Mouse (Mus musculus): Measurements from ENCODE around the gene Olfr1189. TPM values are rescaled to one million over a fixed set of nuclear protein-coding genes. Genes with fewer than 3 reads are reported as not detected.
"Not testable (repeated sequence)": the region's sequence is repeated elsewhere in the genome, so short reads cannot be mapped to it uniquely, and the experiment has no call there.

Olfr1189 gene
- not detected in 2 replicates for total RNA-seq (2014; rRNA removed; ENCODE audit: low replicate concordance)
- polyA plus RNA-seq (2015; fragmentation: Nextera tagmentation; extraction: Ambion mirVana): not detected in 2 replicates

DNA sequence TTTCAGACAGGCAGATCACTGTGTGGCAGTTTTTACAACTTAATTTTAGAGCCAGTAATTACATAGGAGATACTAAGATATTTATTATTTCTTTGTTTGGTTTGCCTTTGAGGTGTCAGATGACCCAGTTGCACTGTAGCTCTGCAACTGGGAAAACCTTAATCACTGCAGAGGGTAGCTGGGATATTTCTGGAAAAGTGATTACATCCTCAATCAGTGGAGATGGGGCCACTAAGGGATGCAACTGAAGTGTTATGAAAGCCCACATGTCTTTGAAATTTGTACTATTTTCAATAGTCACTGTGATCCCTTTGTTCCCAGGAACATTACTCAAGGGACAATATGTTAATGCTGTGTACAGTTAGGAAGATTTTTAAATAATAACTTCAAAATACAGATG is at the start of gene Olfr1189:
Gene Olfr1189, plus strand, starts transcription at position 301 of the 400 bp plus-strand sequence.
- DNase-seq (ENCODE audit: low spot score) (no peak), ATAC-seq (ENCODE audit: insufficient read depth, low read depth) (no peak)
- Histone ChIP-seq H3K9me3 (replicated peaks; ENCODE audit: control insufficient read depth, low read length) (no peaks in the 10 kb centered on the region), H3K4me2 (ENCODE audit: low read depth, low read length) (no peak within 1 kb of the TSS), H3K27ac (ENCODE audit: low read depth) (no peak within 1 kb of the TSS), H3K4me3 (ENCODE audit: low read depth, low read length) (no peak within 1 kb of the TSS), H3K36me3 (replicated peaks; ENCODE audit: control insufficient read depth, insufficient read depth, low read length) (no peaks in the 10 kb centered on the region), H3K9ac (replicated peaks; ENCODE audit: low read depth, low read length) (no peak within 1 kb of the TSS), H3K27me3 (ENCODE audit: control insufficient read depth, insufficient read depth, low read length) (no peaks in the 10 kb centered on the region), H3K4me1 (ENCODE audit: control insufficient read depth, insufficient read depth) (no peaks in the 10 kb centered on the region)
- no peak for TF ChIP-seq CTCF (IDR thresholded peaks at IDR 0.05; ENCODE audit: low read depth)

DNA sequence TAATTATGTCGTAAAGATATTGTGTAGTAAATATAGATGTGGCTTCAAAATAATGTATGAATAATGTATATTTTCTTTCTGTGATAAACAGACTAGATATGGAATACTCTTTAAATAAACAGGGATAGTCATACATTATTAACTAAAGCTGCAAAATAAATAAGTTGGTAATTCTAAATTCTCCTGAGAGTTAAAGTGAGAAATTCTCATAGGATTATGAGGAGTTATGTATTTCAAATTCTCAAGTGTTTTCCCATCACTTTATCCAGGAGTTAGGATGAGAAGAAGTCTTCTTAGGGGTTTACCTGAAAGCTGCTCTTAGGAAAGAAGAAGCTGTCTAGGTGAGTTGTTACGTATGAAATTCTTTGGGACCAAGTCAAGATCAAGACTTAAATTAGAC is 29.6 kb upstream of the Olfr1189 start, which contains the start of gene Olfr1188:
Gene Olfr1188, plus strand, starts transcription at position 301 of the 400 bp plus-strand sequence.
- Histone ChIP-seq H3K36me3 (replicated peaks; ENCODE audit: control insufficient read depth, insufficient read depth, low read length) (no peaks in the 10 kb centered on the region), H3K9me3 (replicated peaks; ENCODE audit: control insufficient read depth, low read length) (no peaks in the 10 kb centered on the region), H3K27me3 (ENCODE audit: control insufficient read depth, insufficient read depth, low read length) (no peaks in the 10 kb centered on the region), H3K27ac (ENCODE audit: low read depth) (no peak within 1 kb of the TSS), H3K4me3 (ENCODE audit: low read depth, low read length) (no peak within 1 kb of the TSS), H3K9ac (replicated peaks; ENCODE audit: low read depth, low read length) (no peak within 1 kb of the TSS), H3K4me1 (ENCODE audit: control insufficient read depth, insufficient read depth) (no peaks in the 10 kb centered on the region), H3K4me2 (ENCODE audit: low read depth, low read length) (no peak within 1 kb of the TSS)
- no peak for TF ChIP-seq EP300 (IDR thresholded peaks at IDR 0.05; ENCODE audit: low read depth)
- no peak for TF ChIP-seq CTCF (IDR thresholded peaks at IDR 0.05; ENCODE audit: low read depth)
- DNase-seq (ENCODE audit: low spot score) (no peak), ATAC-seq (ENCODE audit: insufficient read depth, low read depth) (no peak)
- WGBS: 61% methylated on average over 2 of the region's 2 CpGs

DNA sequence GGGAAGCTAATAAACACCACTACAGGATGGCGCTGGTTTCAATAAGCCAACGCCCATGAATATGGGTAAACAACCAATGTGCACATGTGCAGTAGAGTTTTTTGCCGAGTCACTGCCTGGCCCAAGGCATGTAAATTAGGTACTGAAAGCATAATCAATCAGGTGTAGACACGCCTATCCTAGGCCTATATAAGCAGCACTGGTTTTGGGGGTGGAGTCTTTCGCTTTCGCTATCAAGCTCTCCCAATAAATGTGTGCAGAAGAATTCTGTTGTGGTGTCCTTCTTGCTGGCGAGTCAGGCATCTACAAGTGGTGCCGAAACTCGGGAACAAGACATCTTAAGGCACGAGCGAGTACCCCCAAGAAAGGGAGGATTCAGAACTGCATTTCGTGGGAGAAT is 13.6 kb upstream of the Olfr1189 start:
- not testable (repeated sequence) for H3K4me1 ChIP-seq (ENCODE audit: control insufficient read depth, insufficient read depth); H3K27ac ChIP-seq (ENCODE audit: low read depth); H3K36me3 ChIP-seq (replicated peaks; ENCODE audit: control insufficient read depth, insufficient read depth, low read length); H3K9ac ChIP-seq (replicated peaks; ENCODE audit: low read depth, low read length); H3K9me3 ChIP-seq (replicated peaks; ENCODE audit: control insufficient read depth, low read length); H3K27me3 ChIP-seq (ENCODE audit: control insufficient read depth, insufficient read depth, low read length); H3K4me2 ChIP-seq (ENCODE audit: low read depth, low read length); ATAC-seq (ENCODE audit: insufficient read depth, low read depth); H3K4me3 ChIP-seq (ENCODE audit: low read depth, low read length); DNase-seq (ENCODE audit: low spot score)
- WGBS: 78% methylated on average over 12 of the region's 12 CpGs

DNA sequence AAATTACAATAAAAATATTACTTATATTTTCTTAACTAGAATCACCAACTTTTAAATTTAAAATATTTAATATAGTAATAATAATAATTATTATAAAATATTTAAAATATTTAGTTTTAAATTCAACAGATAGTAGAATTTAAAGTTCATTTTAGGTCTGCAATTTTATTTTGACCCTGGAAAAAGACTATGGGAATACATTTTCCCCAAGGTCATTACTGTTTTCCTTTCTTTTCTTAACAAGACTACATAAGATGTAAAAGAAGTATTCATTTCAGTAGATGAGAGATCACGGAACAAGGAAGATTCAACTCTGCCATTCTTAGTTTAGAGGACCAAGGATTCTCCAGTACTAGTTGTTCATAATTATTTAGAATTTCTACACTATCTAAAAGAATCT is 54.0 kb downstream of the Olfr1189 start, which contains the start of gene Olfr1191-ps1:
Gene Olfr1191-ps1, plus strand, starts transcription at position 301 of the 400 bp plus-strand sequence.
- WGBS: 56% methylated on average over 1 of the region's 1 CpGs
- not testable (repeated sequence) for H3K9ac ChIP-seq (replicated peaks; ENCODE audit: low read depth, low read length); ATAC-seq (ENCODE audit: insufficient read depth, low read depth); H3K36me3 ChIP-seq (replicated peaks; ENCODE audit: control insufficient read depth, insufficient read depth, low read length); H3K4me2 ChIP-seq (ENCODE audit: low read depth, low read length); H3K9me3 ChIP-seq (replicated peaks; ENCODE audit: control insufficient read depth, low read length); DNase-seq (ENCODE audit: low spot score); H3K4me3 ChIP-seq (ENCODE audit: low read depth, low read length); H3K27me3 ChIP-seq (ENCODE audit: control insufficient read depth, insufficient read depth, low read length); H3K4me1 ChIP-seq (ENCODE audit: control insufficient read depth, insufficient read depth); H3K27ac ChIP-seq (ENCODE audit: low read depth)

Other genes with a start within 250 kb of the Olfr1189 start
- gene Olfr1176, start 249.7 kb upstream of the Olfr1189 start, total RNA-seq (2014; rRNA removed; ENCODE audit: low replicate concordance): not detected in 2 replicates
- not detected in 2 replicates for gene Olfr1176, start 249.7 kb upstream of the Olfr1189 start, polyA plus RNA-seq (2015; fragmentation: Nextera tagmentation; extraction: Ambion mirVana)
- gene Olfr1177-ps, start 240.0 kb upstream of the Olfr1189 start, total RNA-seq (2014; rRNA removed; ENCODE audit: low replicate concordance): not detected in 2 replicates
- gene Olfr1177-ps, start 240.0 kb upstream of the Olfr1189 start, polyA plus RNA-seq (2015; fragmentation: Nextera tagmentation; extraction: Ambion mirVana): not detected in 2 replicates
- gene Olfr1178, start 199.4 kb upstream of the Olfr1189 start, total RNA-seq (2014; rRNA removed; ENCODE audit: low replicate concordance): not detected in 2 replicates
- not detected in 2 replicates for gene Olfr1178, start 199.4 kb upstream of the Olfr1189 start, polyA plus RNA-seq (2015; fragmentation: Nextera tagmentation; extraction: Ambion mirVana)
- not detected in 2 replicates for gene Olfr1179, start 180.0 kb upstream of the Olfr1189 start, total RNA-seq (2014; rRNA removed; ENCODE audit: low replicate concordance)
- gene Olfr1179, start 180.0 kb upstream of the Olfr1189 start, polyA plus RNA-seq (2015; fragmentation: Nextera tagmentation; extraction: Ambion mirVana): not detected in 2 replicates
- gene Olfr1180, start 167.3 kb upstream of the Olfr1189 start, total RNA-seq (2014; rRNA removed; ENCODE audit: low replicate concordance): not detected in 2 replicates
- not detected in 2 replicates for gene Olfr1180, start 167.3 kb upstream of the Olfr1189 start, polyA plus RNA-seq (2015; fragmentation: Nextera tagmentation; extraction: Ambion mirVana)
- not detected in 2 replicates for gene Olfr1181, start 160.3 kb upstream of the Olfr1189 start, total RNA-seq (2014; rRNA removed; ENCODE audit: low replicate concordance)
- gene Olfr1181, start 160.3 kb upstream of the Olfr1189 start, polyA plus RNA-seq (2015; fragmentation: Nextera tagmentation; extraction: Ambion mirVana): not detected in 2 replicates
- gene Gm13757, start 137.3 kb upstream of the Olfr1189 start, total RNA-seq (2014; rRNA removed; ENCODE audit: low replicate concordance): not detected in 2 replicates
- gene Gm13757, start 137.3 kb upstream of the Olfr1189 start, polyA plus RNA-seq (2015; fragmentation: Nextera tagmentation; extraction: Ambion mirVana): not detected in 2 replicates
- not detected in 2 replicates for gene Olfr1183, start 131.6 kb upstream of the Olfr1189 start, total RNA-seq (2014; rRNA removed; ENCODE audit: low replicate concordance)
- not detected in 2 replicates for gene Olfr1183, start 131.6 kb upstream of the Olfr1189 start, polyA plus RNA-seq (2015; fragmentation: Nextera tagmentation; extraction: Ambion mirVana)
- gene Olfr1184, start 102.9 kb upstream of the Olfr1189 start, total RNA-seq (2014; rRNA removed; ENCODE audit: low replicate concordance): not detected in 2 replicates
- not detected in 2 replicates for gene Olfr1184, start 102.9 kb upstream of the Olfr1189 start, polyA plus RNA-seq (2015; fragmentation: Nextera tagmentation; extraction: Ambion mirVana)
- not detected in 2 replicates for gene Olfr1185-ps1, start 93.1 kb upstream of the Olfr1189 start, total RNA-seq (2014; rRNA removed; ENCODE audit: low replicate concordance)
- gene Olfr1185-ps1, start 93.1 kb upstream of the Olfr1189 start, polyA plus RNA-seq (2015; fragmentation: Nextera tagmentation; extraction: Ambion mirVana): not detected in 2 replicates
- gene Olfr1186, start 67.9 kb upstream of the Olfr1189 start, total RNA-seq (2014; rRNA removed; ENCODE audit: low replicate concordance): not detected in 2 replicates
- not detected in 2 replicates for gene Olfr1186, start 67.9 kb upstream of the Olfr1189 start, polyA plus RNA-seq (2015; fragmentation: Nextera tagmentation; extraction: Ambion mirVana)
- not detected in 2 replicates for gene Olfr1188, start 29.5 kb upstream of the Olfr1189 start, total RNA-seq (2014; rRNA removed; ENCODE audit: low replicate concordance)
- gene Olfr1188, start 29.5 kb upstream of the Olfr1189 start, polyA plus RNA-seq (2015; fragmentation: Nextera tagmentation; extraction: Ambion mirVana): not detected in 2 replicates
- not detected in 2 replicates for gene Olfr1191-ps1, start 54.1 kb downstream of the Olfr1189 start, total RNA-seq (2014; rRNA removed; ENCODE audit: low replicate concordance)
- gene Olfr1191-ps1, start 54.1 kb downstream of the Olfr1189 start, polyA plus RNA-seq (2015; fragmentation: Nextera tagmentation; extraction: Ambion mirVana): not detected in 2 replicates
- gene Olfr1192-ps1, start 62.1 kb downstream of the Olfr1189 start, total RNA-seq (2014; rRNA removed; ENCODE audit: low replicate concordance): not detected in 2 replicates
- not detected in 2 replicates for gene Olfr1192-ps1, start 62.1 kb downstream of the Olfr1189 start, polyA plus RNA-seq (2015; fragmentation: Nextera tagmentation; extraction: Ambion mirVana)
- gene Olfr1193, start 89.2 kb downstream of the Olfr1189 start, total RNA-seq (2014; rRNA removed; ENCODE audit: low replicate concordance): not detected in 2 replicates
- gene Olfr1193, start 89.2 kb downstream of the Olfr1189 start, polyA plus RNA-seq (2015; fragmentation: Nextera tagmentation; extraction: Ambion mirVana): not detected in 2 replicates
- not detected in 2 replicates for gene Olfr1195, start 102.7 kb downstream of the Olfr1189 start, total RNA-seq (2014; rRNA removed; ENCODE audit: low replicate concordance)
- not detected in 2 replicates for gene Olfr1195, start 102.7 kb downstream of the Olfr1189 start, polyA plus RNA-seq (2015; fragmentation: Nextera tagmentation; extraction: Ambion mirVana)
- not detected in 2 replicates for gene Olfr1196, start 118.1 kb downstream of the Olfr1189 start, total RNA-seq (2014; rRNA removed; ENCODE audit: low replicate concordance)
- gene Olfr1196, start 118.1 kb downstream of the Olfr1189 start, polyA plus RNA-seq (2015; fragmentation: Nextera tagmentation; extraction: Ambion mirVana): not detected in 2 replicates
- gene Olfr1197, start 145.9 kb downstream of the Olfr1189 start, total RNA-seq (2014; rRNA removed; ENCODE audit: low replicate concordance): not detected in 2 replicates
- not detected in 2 replicates for gene Olfr1197, start 145.9 kb downstream of the Olfr1189 start, polyA plus RNA-seq (2015; fragmentation: Nextera tagmentation; extraction: Ambion mirVana)
- gene Olfr1198, start 164.9 kb downstream of the Olfr1189 start, total RNA-seq (2014; rRNA removed; ENCODE audit: low replicate concordance): not detected in 2 replicates
- gene Olfr1198, start 164.9 kb downstream of the Olfr1189 start, polyA plus RNA-seq (2015; fragmentation: Nextera tagmentation; extraction: Ambion mirVana): not detected in 2 replicates
- not detected in 2 replicates for gene Olfr1199, start 174.0 kb downstream of the Olfr1189 start, total RNA-seq (2014; rRNA removed; ENCODE audit: low replicate concordance)
- gene Olfr1199, start 174.0 kb downstream of the Olfr1189 start, polyA plus RNA-seq (2015; fragmentation: Nextera tagmentation; extraction: Ambion mirVana): not detected in 2 replicates
- not detected in 2 replicates for gene Olfr1200, start 184.0 kb downstream of the Olfr1189 start, total RNA-seq (2014; rRNA removed; ENCODE audit: low replicate concordance)
- gene Olfr1200, start 184.0 kb downstream of the Olfr1189 start, polyA plus RNA-seq (2015; fragmentation: Nextera tagmentation; extraction: Ambion mirVana): not detected in 2 replicates
- not detected in 2 replicates for gene Olfr1201, start 206.6 kb downstream of the Olfr1189 start, total RNA-seq (2014; rRNA removed; ENCODE audit: low replicate concordance)
- gene Olfr1201, start 206.6 kb downstream of the Olfr1189 start, polyA plus RNA-seq (2015; fragmentation: Nextera tagmentation; extraction: Ambion mirVana): not detected in 2 replicates
- not detected in 2 replicates for gene Olfr1202, start 228.0 kb downstream of the Olfr1189 start, total RNA-seq (2014; rRNA removed; ENCODE audit: low replicate concordance)
- not detected in 2 replicates for gene Olfr1202, start 228.0 kb downstream of the Olfr1189 start, polyA plus RNA-seq (2015; fragmentation: Nextera tagmentation; extraction: Ambion mirVana)
- not detected in 2 replicates for gene Olfr1205, start 243.3 kb downstream of the Olfr1189 start, total RNA-seq (2014; rRNA removed; ENCODE audit: low replicate concordance)
- not detected in 2 replicates for gene Olfr1205, start 243.3 kb downstream of the Olfr1189 start, polyA plus RNA-seq (2015; fragmentation: Nextera tagmentation; extraction: Ambion mirVana)

All from heart, postnatal 0 days (tissue).